Mouse (Mus musculus) CD4-positive naive resting alpha-beta T cell, adult 76 days (primary cell): ENCODE data around the gene Lactb. TPM values are rescaled to one million over a fixed set of nuclear protein-coding genes. Genes with fewer than 3 reads are reported as not detected.

Experiments used
- total RNA-seq: library from RNA; stranded (reverse); gene quantifications from one replicate; pipeline ENCODE4 v1.2.4, GENCODE M21; 2023

Gene Lactb
- total RNA-seq: 12.5 TPM

GRCm38 (mm10) chr9:66975239-66975645 is at the start of gene Lactb:
Gene Lactb (minus strand): TSS chr9:66975484.

GRCm38 (mm10) chr9:66945647-66946641 is 29.3 kb downstream of the Lactb start, which contains the start of gene Rps27l:
Gene Rps27l (plus strand): TSS chr9:66946086.

GRCm38 (mm10) chr9:66919382-66919971 is 55.8 kb downstream of the Lactb start, which contains the start of gene Rab8b:
Gene Rab8b (minus strand): TSS chr9:66919687.

Other genes starting within 250 kb of the Lactb start
- gene Aph1b, start 180.0 kb downstream of the Lactb start, total RNA-seq: 1.0 TPM
- gene Gm10647, start 178.4 kb downstream of the Lactb start, total RNA-seq: not detected
- gene Aph1c, start 140.8 kb downstream of the Lactb start, total RNA-seq: 0.56 TPM
- gene Rab8b, start 55.8 kb downstream of the Lactb start, total RNA-seq: 45.8 TPM
- 33.8 TPM for gene Rps27l, start 29.4 kb downstream of the Lactb start, total RNA-seq
- 32.2 TPM for gene Tpm1, start 73.9 kb upstream of the Lactb start, total RNA-seq